Mouse (Mus musculus) naive thymus-derived CD4-positive, alpha-beta T cell, adult 2 months (primary cell): Measurements from ENCODE around the gene 1110008P14Rik.
"Not testable (repeated sequence)": the region's sequence is repeated elsewhere in the genome, so short reads cannot be mapped to it uniquely, and the experiment has no call there.

ENCODE experiments used
- DNase-seq: peaks from one replicate; pipeline ENCODE4 v3.0.0-alpha.2; 2011; ENCODE audit warnings: low read depth

The 1110008P14Rik gene

GRCm38 (mm10) chr2:32363376-32364106 lies 18.2 kb downstream of the 1110008P14Rik start:
- DNase-seq = no peak

- peak; percentile 88 for DNase-seq
These were observed 18.9 kb downstream of the 1110008P14Rik start for GRCm38 (mm10) chr2:32362817-32363340.

- DNase-seq = not testable (repeated sequence)
These were observed 19.5 kb downstream of the 1110008P14Rik start for GRCm38 (mm10) chr2:32362274-32362673.

- peak; percentile 67 for DNase-seq
These were observed 20.3 kb downstream of the 1110008P14Rik start for GRCm38 (mm10) chr2:32361437-32361836.

GRCm38 (mm10) chr2:32360741-32361140 lies 21.0 kb downstream of the 1110008P14Rik start:
- peak; percentile 83 for DNase-seq

GRCm38 (mm10) chr2:32358381-32358780 lies 23.4 kb downstream of the 1110008P14Rik start:
- DNase-seq = no peak

- no peak for DNase-seq
These were observed 24.0 kb downstream of the 1110008P14Rik start for GRCm38 (mm10) chr2:32357710-32358109.

GRCm38 (mm10) chr2:32356216-32356615 lies 25.5 kb downstream of the 1110008P14Rik start:
- DNase-seq = no peak

GRCm38 (mm10) chr2:32354336-32354895 lies 27.3 kb downstream of the 1110008P14Rik start:
- no peak for DNase-seq

GRCm38 (mm10) chr2:32353836-32354235 lies 27.9 kb downstream of the 1110008P14Rik start:
- DNase-seq = no peak

GRCm38 (mm10) chr2:32353007-32353542 lies 28.7 kb downstream of the 1110008P14Rik start, which contains the start of gene Dnm1:
Gene Dnm1 (minus strand): TSS chr2:32353338.
- DNase-seq = peak; percentile 89

- peak; percentile 67 for DNase-seq
These were observed 29.4 kb downstream of the 1110008P14Rik start, which contains the start of gene Ciz1 for GRCm38 (mm10) chr2:32352151-32353006. Gene Ciz1 (plus strand): TSS chr2:32352327.

GRCm38 (mm10) chr2:32351471-32351961 lies 30.2 kb downstream of the 1110008P14Rik start:
- no peak for DNase-seq

GRCm38 (mm10) chr2:32350471-32351051 lies 31.2 kb downstream of the 1110008P14Rik start:
- DNase-seq = no peak

- DNase-seq = no peak
These were observed 32.0 kb downstream of the 1110008P14Rik start for GRCm38 (mm10) chr2:32349625-32350255.

GRCm38 (mm10) chr2:32348311-32348710 lies 33.4 kb downstream of the 1110008P14Rik start:
- DNase-seq = no peak

GRCm38 (mm10) chr2:32347019-32347418 lies 34.7 kb downstream of the 1110008P14Rik start:
- no peak for DNase-seq

- no peak for DNase-seq
These were observed 37.0 kb downstream of the 1110008P14Rik start for GRCm38 (mm10) chr2:32344598-32345321.

- no peak for DNase-seq
These were observed 37.7 kb downstream of the 1110008P14Rik start for GRCm38 (mm10) chr2:32344056-32344455.

GRCm38 (mm10) chr2:32343351-32343671 lies 38.4 kb downstream of the 1110008P14Rik start:
- no peak for DNase-seq
